Mouse (Mus musculus) embryonic fibroblast, embryonic 13.5 days (primary cell): ENCODE data around the gene Axin1. TPM values are rescaled to one million over a fixed set of nuclear protein-coding genes. Genes with fewer than 3 reads are reported as not detected.
"Not testable (repeated sequence)": the region's sequence is repeated elsewhere in the genome, so short reads cannot be mapped to it uniquely, and the experiment has no call there.

Experiments used
- H3K27ac ChIP-seq: 2 replicates; pipeline ENCODE4 v1.5.1; 2012; ENCODE audit warnings: low read length, control low read depth, inconsistent platforms; ENCODE audit not compliant: insufficient read depth
- H3K4me1 ChIP-seq: 2 replicates; pipeline ENCODE4 v1.6.1; 2011; ENCODE audit warnings: low read length; ENCODE audit not compliant: control insufficient read depth, insufficient read depth
- H3K4me3 ChIP-seq: 2 replicates; pipeline ENCODE4 v1.5.1; 2011; ENCODE audit warnings: mild to moderate bottlenecking, control low read depth, low read length; ENCODE audit not compliant: insufficient read depth
- CTCF ChIP-seq: IDR thresholded peaks from 2 replicates; pipeline ENCODE4 v1.5.1; 2011; ENCODE audit warnings: mild to moderate bottlenecking, control low read depth, low read length, moderate library complexity, borderline replicate concordance; ENCODE audit not compliant: insufficient read depth
- POLR2A ChIP-seq: IDR thresholded peaks from 2 replicates; pipeline ENCODE4 v1.6.1; 2011; ENCODE audit warnings: low read depth, mild to moderate bottlenecking, control low read depth, low read length, moderate library complexity
- polyA plus RNA-seq: library from polyadenylated mRNA; stranded (reverse); fragments of >200 nt; gene quantifications from 2 replicates; pipeline ENCODE4 v1.2.4, GENCODE M21; 2011; ENCODE audit warnings: low read depth; ENCODE audit not compliant: missing spikeins, insufficient read length

Gene Axin1
- 34.4 and 50.5 TPM in 2 replicates for polyA plus RNA-seq

DNA sequence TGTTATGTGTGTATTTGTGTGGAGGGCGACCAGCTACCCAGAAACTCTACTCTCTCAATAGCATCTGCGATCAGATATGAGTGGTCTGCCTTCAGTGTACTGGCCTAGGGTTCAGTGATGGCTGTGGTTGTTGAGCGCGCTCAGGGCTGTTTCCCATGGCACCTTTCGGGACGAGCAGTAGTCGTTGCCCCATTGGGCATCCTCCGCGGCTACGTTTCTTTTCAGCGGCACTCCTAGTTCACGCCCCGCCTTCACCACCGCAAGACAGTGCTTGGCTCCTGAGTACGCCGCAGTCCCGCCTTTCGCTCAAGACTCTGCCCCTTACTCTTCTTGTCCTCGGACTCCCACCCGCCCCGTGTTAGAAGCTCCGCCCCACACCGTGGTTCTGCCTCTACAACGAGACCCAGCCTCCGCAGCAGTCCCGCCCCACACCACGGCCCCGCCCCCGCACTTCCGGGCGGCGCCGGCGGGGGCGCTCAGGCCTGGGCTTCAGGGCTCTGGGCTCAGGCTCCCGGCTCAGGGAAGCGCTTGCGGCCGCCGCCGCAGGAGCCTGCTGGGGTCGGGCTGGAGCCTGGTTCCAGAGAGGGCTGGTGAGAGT lies at the start of gene Axin1:
Gene Axin1, plus strand, starts transcription at position 450 of the 598 bp plus-strand sequence.
- TF ChIP-seq CTCF (no peak), POLR2A (peak; percentile 87)
- H3K4me1 ChIP-seq, result peaks cover 9% of the 10 kb centered on the region

DNA sequence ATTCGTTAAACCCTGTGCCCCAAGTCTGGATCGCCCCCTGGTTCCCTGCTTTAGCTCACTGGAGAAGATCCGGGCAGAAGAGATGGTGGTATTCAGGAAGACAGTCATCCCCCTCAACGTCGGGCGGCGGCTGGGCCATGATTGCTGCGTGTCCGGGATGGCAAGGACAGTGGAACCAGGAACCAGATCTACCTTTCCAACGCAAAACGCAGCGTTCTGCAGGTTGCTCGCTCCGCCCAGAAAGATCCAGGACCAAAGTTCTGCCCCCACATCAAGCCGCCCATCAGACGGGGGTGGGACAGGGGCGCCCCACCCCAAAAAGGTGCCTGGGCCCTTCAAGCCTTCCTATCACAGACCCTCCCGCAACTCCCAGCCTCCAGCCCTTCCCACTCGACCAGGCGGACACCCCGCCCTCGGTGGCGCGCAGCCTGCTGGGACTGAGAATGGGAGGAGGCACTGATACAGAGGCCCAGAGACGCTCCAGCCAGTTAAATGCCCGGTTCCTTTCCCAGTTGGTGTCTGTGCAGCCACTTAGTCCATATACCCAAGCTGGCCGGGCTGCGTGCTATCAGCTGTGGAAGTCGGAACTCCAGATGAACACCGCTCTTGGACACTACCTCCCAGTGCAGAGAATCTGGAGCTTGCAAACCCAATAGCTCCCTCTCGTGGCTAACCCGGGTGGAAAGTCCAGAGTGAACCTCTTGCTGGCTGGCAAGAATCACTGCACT lies 48.4 kb upstream of the Axin1 start, which contains the start of gene Decr2:
Gene Decr2, minus strand, starts transcription at position 433 of the 728 bp plus-strand sequence.
- peak; percentile 45; the same call in 1 of the 2 replicates for TF ChIP-seq CTCF
- peak; percentile 80; the same call in 1 of the 2 replicates for TF ChIP-seq POLR2A
- peak within 1 kb of the TSS; percentile 39 for H3K27ac ChIP-seq
- H3K4me3 ChIP-seq, result peak within 1 kb of the TSS; percentile 55

More for the DNA sequence above, at the start of gene Axin1:
- Histone ChIP-seq H3K27ac (peak within 1 kb of the TSS; percentile 78), H3K4me3 (peak within 1 kb of the TSS; percentile 99)

DNA sequence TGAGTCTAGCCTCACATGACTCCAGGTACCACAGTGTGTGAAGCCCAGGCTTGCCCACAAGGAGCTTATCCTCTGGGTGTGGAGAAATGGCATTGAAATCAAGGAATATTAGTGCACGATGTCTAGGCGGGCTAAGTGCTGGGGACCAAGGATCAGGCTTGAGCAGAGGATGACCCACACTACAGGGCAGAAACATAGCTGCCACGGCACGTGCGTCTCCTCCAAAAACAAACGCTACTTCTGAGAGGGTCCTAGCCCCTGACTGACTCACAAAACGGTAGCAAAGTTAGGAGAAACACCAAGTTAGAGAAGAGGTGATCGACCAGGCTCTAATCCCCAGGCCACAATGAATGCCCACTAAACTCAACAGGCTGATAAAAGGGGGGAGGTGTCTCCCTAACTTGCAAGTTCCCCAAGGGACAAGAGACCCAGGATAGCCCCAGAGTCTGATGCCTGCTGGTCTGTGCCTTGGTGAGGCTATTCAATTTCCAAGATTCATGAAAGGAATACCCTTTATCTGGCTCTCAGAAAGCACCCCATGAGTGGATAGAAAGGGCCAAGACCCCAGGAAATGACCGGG lies 43.9 kb upstream of the Axin1 start:
- TF ChIP-seq CTCF, result no peak
- no peak; the same call in 1 of the 2 replicates for TF ChIP-seq POLR2A
- Histone ChIP-seq H3K4me1 (no peaks in the 10 kb centered on the region), H3K27ac (no peak overlapping the region), H3K4me3 (peak overlapping the region; percentile 49)

More for the DNA sequence above, 48.4 kb upstream of the Axin1 start, which contains the start of gene Decr2:
- no peaks in the 10 kb centered on the region for H3K4me1 ChIP-seq

DNA sequence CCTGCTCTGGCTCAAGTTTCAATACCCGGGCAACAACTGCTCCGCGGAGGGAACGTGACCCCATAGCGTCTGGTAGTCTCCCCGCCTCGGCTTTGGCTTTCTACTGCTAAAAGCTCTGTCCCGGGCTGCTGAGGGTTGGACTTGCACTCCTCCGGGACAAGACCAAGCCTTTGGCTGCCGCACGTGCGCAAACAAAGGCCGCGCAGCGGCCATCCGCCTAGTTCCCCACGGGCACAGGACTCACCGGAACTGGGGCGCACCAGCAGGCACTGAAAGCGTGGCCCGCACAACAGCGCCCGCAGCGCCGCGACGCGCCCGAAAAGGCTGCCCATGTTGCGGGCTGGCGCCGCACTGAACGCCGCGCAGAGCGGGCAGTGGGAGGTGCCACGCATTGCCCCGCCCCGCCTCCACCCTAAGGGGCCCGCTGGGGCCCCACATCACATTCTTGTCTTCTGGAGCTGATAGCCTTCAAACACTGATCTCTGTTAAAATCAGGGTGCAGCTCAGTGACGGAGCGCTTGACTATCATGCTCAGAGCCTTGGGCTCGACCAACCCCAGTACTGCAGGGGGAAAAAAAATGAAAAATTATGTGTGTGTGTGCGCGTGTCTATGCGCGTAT lies 43.3 kb upstream of the Axin1 start, which contains the start of gene Nme4:
Gene Nme4, minus strand, starts transcription at position 482 of the 620 bp plus-strand sequence.
- H3K4me1 ChIP-seq, result no peaks in the 10 kb centered on the region
- no peak within 1 kb of the TSS for H3K27ac ChIP-seq
- TF ChIP-seq CTCF, result no peak
- TF ChIP-seq POLR2A, result peak; percentile 89
- peak within 1 kb of the TSS; percentile 49 for H3K4me3 ChIP-seq

DNA sequence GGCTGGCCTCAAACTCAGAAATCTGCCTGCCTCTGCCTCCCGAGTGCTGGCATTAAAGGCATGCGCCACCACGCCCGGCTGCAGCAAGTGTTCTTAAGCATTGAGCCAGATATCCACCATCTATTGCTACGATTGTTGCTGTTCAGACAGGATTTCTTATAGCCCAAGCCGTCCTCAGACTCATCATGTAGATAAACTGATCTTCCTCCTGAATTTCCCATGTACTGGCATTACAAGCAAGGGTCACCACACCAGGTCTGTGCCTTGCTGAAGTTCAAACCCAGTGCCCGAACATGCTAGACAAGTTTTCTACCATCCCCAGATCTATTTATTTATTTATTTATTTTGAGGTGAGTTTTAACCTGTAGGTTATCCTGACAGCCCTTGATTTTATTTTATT lies 40.0 kb upstream of the Axin1 start:
- H3K4me1 ChIP-seq, result no peaks in the 10 kb centered on the region

DNA sequence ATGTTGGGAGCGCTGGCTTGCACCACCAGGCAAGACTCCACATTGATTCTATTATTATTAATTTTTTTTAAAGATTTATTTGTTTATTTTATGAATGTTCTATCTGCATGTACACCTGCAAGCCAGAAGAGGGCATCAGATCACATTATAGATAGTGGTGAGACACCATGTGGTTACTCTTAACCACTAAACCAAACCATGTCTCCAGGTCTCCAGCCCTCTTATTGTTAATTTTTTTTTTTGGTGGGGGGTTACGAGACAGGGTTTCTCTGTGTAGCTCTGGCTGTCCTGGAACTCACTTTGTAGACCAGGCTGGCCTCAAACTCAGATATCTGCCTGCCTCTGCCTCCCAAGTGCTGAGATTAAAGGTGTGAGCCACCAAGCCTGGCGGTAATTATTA lies 39.2 kb upstream of the Axin1 start:
- not testable (repeated sequence) for H3K27ac ChIP-seq, H3K4me1 ChIP-seq, H3K4me3 ChIP-seq

More for the DNA sequence above, 40.0 kb upstream of the Axin1 start:
- Histone ChIP-seq H3K27ac (no peak overlapping the region), H3K4me3 (no peak overlapping the region)
- no peak for TF ChIP-seq POLR2A
- no peak for TF ChIP-seq CTCF

DNA sequence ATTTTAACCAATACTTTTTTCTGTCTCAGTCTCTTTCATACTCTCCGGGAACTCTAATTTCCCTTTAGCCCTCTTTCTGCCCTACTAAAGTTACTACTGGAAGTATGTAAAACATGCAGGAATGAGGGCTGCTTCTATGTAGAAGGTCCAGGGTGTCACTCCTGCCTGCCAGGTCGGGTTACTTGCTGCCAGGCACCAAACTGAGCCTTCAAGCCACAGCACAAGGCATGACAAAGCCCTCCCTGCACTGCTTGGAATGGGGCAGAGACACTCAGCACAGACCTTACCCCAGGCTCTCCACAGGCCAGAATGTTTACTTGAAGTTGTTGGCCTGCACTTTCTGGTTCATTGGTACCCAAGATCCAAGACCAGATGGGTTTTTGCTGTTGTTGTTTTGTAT lies 38.3 kb upstream of the Axin1 start:
- no peak overlapping the region for H3K27ac ChIP-seq
- TF ChIP-seq CTCF, result no peak
- no peak for TF ChIP-seq POLR2A
- no peak overlapping the region for H3K4me3 ChIP-seq
- H3K4me1 ChIP-seq, result no peaks in the 10 kb centered on the region

DNA sequence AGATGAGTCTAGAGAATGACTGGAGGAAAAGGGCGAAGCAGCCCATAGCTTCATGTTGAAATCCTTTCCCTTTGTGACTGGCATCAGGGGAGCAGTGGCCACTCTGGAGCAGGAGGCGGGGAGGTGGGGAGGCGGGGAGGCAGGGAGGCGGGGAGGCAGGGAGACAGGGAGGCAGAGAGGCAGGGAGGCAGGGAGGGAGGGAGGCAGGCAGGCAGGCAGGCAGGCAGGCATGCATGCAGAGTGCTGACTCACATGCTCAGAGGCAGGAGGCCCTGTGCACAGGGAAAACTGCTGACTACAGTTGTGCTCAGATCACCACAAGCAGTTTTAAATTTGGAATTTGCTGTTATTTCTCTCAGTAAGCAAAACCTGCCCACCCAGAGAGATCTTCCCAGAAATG lies 37.0 kb upstream of the Axin1 start:
- TF ChIP-seq POLR2A (no peak), CTCF (no peak)
- Histone ChIP-seq H3K27ac (no peak overlapping the region), H3K4me3 (no peak overlapping the region), H3K4me1 (no peaks in the 10 kb centered on the region)

DNA sequence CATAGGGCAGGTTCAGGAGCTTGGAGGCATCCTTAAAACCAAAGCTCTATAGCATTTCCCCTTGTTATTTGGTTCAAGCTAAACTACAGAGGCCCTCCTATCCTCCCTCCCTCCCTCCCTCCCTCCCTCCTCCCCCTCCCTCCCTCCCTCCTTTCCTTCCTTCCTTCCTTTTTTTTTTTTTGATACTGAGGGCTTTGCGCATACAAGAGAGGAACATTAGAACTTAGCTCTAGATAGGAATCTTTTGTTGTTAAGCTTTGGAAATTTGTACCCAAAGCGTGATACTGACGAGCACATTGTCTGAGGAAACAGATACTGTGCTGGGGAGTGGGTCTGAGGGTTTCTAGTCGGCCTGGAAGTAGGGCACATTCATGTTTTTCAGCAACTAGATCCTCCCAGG lies 32.9 kb upstream of the Axin1 start:
- H3K4me3 ChIP-seq, result no peak overlapping the region
- H3K4me1 ChIP-seq, result no peaks in the 10 kb centered on the region
- TF ChIP-seq CTCF (no peak), POLR2A (no peak)
- H3K27ac ChIP-seq, result no peak overlapping the region
